Mouse (Mus musculus) cerebellum, postnatal 14 days (tissue): ENCODE data around the gene Mid1.
"Not testable (repeated sequence)": the region's sequence is repeated elsewhere in the genome, so short reads cannot be mapped to it uniquely, and the experiment has no call there.

ENCODE experiments used
- DNase-seq, 2 experiments: peaks; one replicate each; pipeline ENCODE4 v3.0.0; 2021; ENCODE audit warnings: mixed read lengths in 2 of 2

Gene Mid1

GRCm38 (mm10) chrX:169988571-169989218, 303.7 kb downstream of the Mid1 start:
- peak; percentile 45 to 54 for DNase-seq

- DNase-seq: not testable (repeated sequence)
Observed at GRCm38 (mm10) chrX:169989219-169989595, 304.2 kb downstream of the Mid1 start.

GRCm38 (mm10) chrX:169989691-169990631, 305.0 kb downstream of the Mid1 start:
- peak; percentile 77 to 81 for DNase-seq

- DNase-seq: peak; percentile 96 to 98
Observed at GRCm38 (mm10) chrX:169991128-169991873, 306.3 kb downstream of the Mid1 start.

- DNase-seq: peak in 1 of 2 experiments; percentile 49
Observed at GRCm38 (mm10) chrX:169992086-169992930, 307.3 kb downstream of the Mid1 start.

GRCm38 (mm10) chrX:169992951-169993547, 308.1 kb downstream of the Mid1 start:
- DNase-seq: peak in 1 of 2 experiments; percentile 30

- peak in 1 of 2 experiments; percentile 55 for DNase-seq
Observed at GRCm38 (mm10) chrX:169994011-169994865, 309.2 kb downstream of the Mid1 start.

GRCm38 (mm10) chrX:169994866-169995711, 310.1 kb downstream of the Mid1 start:
- DNase-seq: not testable (repeated sequence)

- not testable (repeated sequence) for DNase-seq
Observed at GRCm38 (mm10) chrX:169995909-169996521, 311.0 kb downstream of the Mid1 start.

GRCm38 (mm10) chrX:169996926-169997325, 311.9 kb downstream of the Mid1 start:
- peak; percentile 87 to 88 for DNase-seq

GRCm38 (mm10) chrX:169997456-169997853, 312.5 kb downstream of the Mid1 start:
- DNase-seq: not testable (repeated sequence)

- peak; percentile 100 for DNase-seq
Observed at GRCm38 (mm10) chrX:169997854-169998456, 313.0 kb downstream of the Mid1 start.

GRCm38 (mm10) chrX:169998559-169999219, 313.7 kb downstream of the Mid1 start:
- not testable (repeated sequence) for DNase-seq

- DNase-seq: peak in 1 of 2 experiments; percentile 45
Observed at GRCm38 (mm10) chrX:169999226-169999883, 314.4 kb downstream of the Mid1 start.

- not testable (repeated sequence) for DNase-seq
Observed at GRCm38 (mm10) chrX:169999912-170000641, 315.1 kb downstream of the Mid1 start.

- not testable (repeated sequence) for DNase-seq
Observed at GRCm38 (mm10) chrX:170000642-170001387, 315.8 kb downstream of the Mid1 start.
